Mouse (Mus musculus) small intestine, adult 2 months (tissue): Measurements from ENCODE around the gene Mark3.

Experiments
- CTCF ChIP-seq: fragments of 200-500 bp; IDR thresholded peaks from 2 replicates; pipeline ENCODE4 v1.5.1; 2012; ENCODE audit warnings: low read depth, mild to moderate bottlenecking, control low read depth, inconsistent platforms, low read length, moderate library complexity, mixed read lengths; ENCODE audit not compliant: insufficient replicate concordance, insufficient read length; ENCODE audit errors: extremely low read depth
- POLR2A ChIP-seq: fragments of 200-500 bp; IDR thresholded peaks from 2 replicates; pipeline ENCODE4 v1.6.1; 2012; ENCODE audit warnings: low read depth, mild to moderate bottlenecking, control low read depth, inconsistent platforms, low read length, moderate library complexity

- TF ChIP-seq CTCF (no peak), POLR2A (no peak)
Measured at GRCm38 (mm10) chr12:111547070-111547469, 27.3 kb upstream of the Mark3 start.
